Mouse (Mus musculus): ENCODE measurements at regions not wholly inside any gene's neighbourhood (a gene's known extent, or its start where the extent isn't known, plus 50 kb on each side); places are given as distances from the start of the nearest gene placed in this dataset.

GRCm38 (mm10) chr1:184241846-184242245 lies 207.7 kb upstream of the 1700056E22Rik start:
- no peaks in the 10 kb centered on the region for H3K9me3 ChIP-seq (ENCODE audit: control insufficient read depth, low read length)
- DNase-seq (ENCODE audit: low spot score) (no peak), ATAC-seq (ENCODE audit: insufficient read depth, low FRiP score, low TSS enrichment) (no peak)
- no peak overlapping the region for H3K27ac ChIP-seq (ENCODE audit: low read depth, low read length)
- no peaks in the 10 kb centered on the region for H3K4me1 ChIP-seq (ENCODE audit: control insufficient read depth, insufficient read depth, low read length)
- 70% methylated on average over 4 of the region's 4 CpGs for WGBS
- H3K4me3 ChIP-seq (ENCODE audit: low read depth, low read length): no peak overlapping the region
- no peaks in the 10 kb centered on the region for H3K36me3 ChIP-seq (ENCODE audit: control insufficient read depth, insufficient read depth, low read length)
- H3K9ac ChIP-seq (ENCODE audit: low read length): no peak overlapping the region
- H3K4me2 ChIP-seq (ENCODE audit: low read depth): no peak overlapping the region
- no peaks in the 10 kb centered on the region for H3K27me3 ChIP-seq (ENCODE audit: control insufficient read depth, insufficient read depth, low read length)

- H3K4me1 ChIP-seq (ENCODE audit: control insufficient read depth, insufficient read depth, low read length): no peaks in the 10 kb centered on the region; the same call in 1 of the 2 replicates
- WGBS: 26% methylated on average over 25 of the region's 25 CpGs
- peak overlapping the region; percentile 41 for H3K4me2 ChIP-seq (ENCODE audit: low read depth)
- ATAC-seq (ENCODE audit: insufficient read depth, low FRiP score, low TSS enrichment) (peak; percentile 76), DNase-seq (ENCODE audit: low spot score) (peak; percentile 85)
- no peaks in the 10 kb centered on the region for H3K36me3 ChIP-seq (ENCODE audit: control insufficient read depth, insufficient read depth, low read length)
- H3K27ac ChIP-seq (ENCODE audit: low read depth, low read length): no peak overlapping the region
- H3K9me3 ChIP-seq (ENCODE audit: control insufficient read depth, low read length): no peaks in the 10 kb centered on the region
- peak overlapping the region; percentile 10; the same call in 1 of the 2 replicates for H3K4me3 ChIP-seq (ENCODE audit: low read depth, low read length)
- H3K27me3 ChIP-seq (ENCODE audit: control insufficient read depth, insufficient read depth, low read length): no peaks in the 10 kb centered on the region
- peak overlapping the region; percentile 35 for H3K9ac ChIP-seq (ENCODE audit: low read length)
Measured at GRCm38 (mm10) chr1:184235131-184235983, 201.3 kb upstream of the 1700056E22Rik start.

GRCm38 (mm10) chr1:184234320-184234988 lies 200.4 kb upstream of the 1700056E22Rik start:
- 59% methylated on average over 8 of the region's 8 CpGs for WGBS
- DNase-seq (ENCODE audit: low spot score) (peak; percentile 40), ATAC-seq (ENCODE audit: insufficient read depth, low FRiP score, low TSS enrichment) (peak; percentile 29; the same call in 1 of the 2 replicates)
- Histone ChIP-seq H3K27ac (ENCODE audit: low read depth, low read length) (no peak overlapping the region), H3K9ac (ENCODE audit: low read length) (no peak overlapping the region), H3K4me2 (ENCODE audit: low read depth) (no peak overlapping the region), H3K4me3 (ENCODE audit: low read depth, low read length) (no peak overlapping the region), H3K27me3 (ENCODE audit: control insufficient read depth, insufficient read depth, low read length) (no peaks in the 10 kb centered on the region), H3K4me1 (ENCODE audit: control insufficient read depth, insufficient read depth, low read length) (no peaks in the 10 kb centered on the region; the same call in 1 of the 2 replicates), H3K36me3 (ENCODE audit: control insufficient read depth, insufficient read depth, low read length) (no peaks in the 10 kb centered on the region), H3K9me3 (ENCODE audit: control insufficient read depth, low read length) (no peaks in the 10 kb centered on the region)

- no peak overlapping the region for H3K9ac ChIP-seq (ENCODE audit: low read length)
- no peaks in the 10 kb centered on the region for H3K27me3 ChIP-seq (ENCODE audit: control insufficient read depth, insufficient read depth, low read length)
- 66% methylated on average over 5 of the region's 5 CpGs for WGBS
- H3K27ac ChIP-seq (ENCODE audit: low read depth, low read length): no peak overlapping the region
- H3K9me3 ChIP-seq (ENCODE audit: control insufficient read depth, low read length): no peaks in the 10 kb centered on the region
- H3K4me2 ChIP-seq (ENCODE audit: low read depth): no peak overlapping the region
- no peaks in the 10 kb centered on the region; the same call in 1 of the 2 replicates for H3K4me1 ChIP-seq (ENCODE audit: control insufficient read depth, insufficient read depth, low read length)
- H3K36me3 ChIP-seq (ENCODE audit: control insufficient read depth, insufficient read depth, low read length): no peaks in the 10 kb centered on the region
- no peak for DNase-seq (ENCODE audit: low spot score)
- ATAC-seq (ENCODE audit: insufficient read depth, low FRiP score, low TSS enrichment): no peak
- H3K4me3 ChIP-seq (ENCODE audit: low read depth, low read length): no peak overlapping the region
Measured at GRCm38 (mm10) chr1:184233741-184234255, 199.7 kb upstream of the 1700056E22Rik start.

- Histone ChIP-seq H3K4me2 (ENCODE audit: low read depth) (no peak overlapping the region), H3K27ac (ENCODE audit: low read depth, low read length) (no peak overlapping the region), H3K36me3 (ENCODE audit: control insufficient read depth, insufficient read depth, low read length) (no peaks in the 10 kb centered on the region), H3K9me3 (ENCODE audit: control insufficient read depth, low read length) (no peaks in the 10 kb centered on the region), H3K9ac (ENCODE audit: low read length) (no peak overlapping the region), H3K27me3 (ENCODE audit: control insufficient read depth, insufficient read depth, low read length) (no peaks in the 10 kb centered on the region), H3K4me3 (ENCODE audit: low read depth, low read length) (no peak overlapping the region), H3K4me1 (ENCODE audit: control insufficient read depth, insufficient read depth, low read length) (no peaks in the 10 kb centered on the region)
- DNase-seq (ENCODE audit: low spot score): no peak
- ATAC-seq (ENCODE audit: insufficient read depth, low FRiP score, low TSS enrichment): no peak
- 65% methylated on average over 2 of the region's 2 CpGs for WGBS
Measured at GRCm38 (mm10) chr1:184222326-184222725, 188.2 kb upstream of the 1700056E22Rik start.

- ATAC-seq (ENCODE audit: insufficient read depth, low FRiP score, low TSS enrichment): no peak
- H3K9me3 ChIP-seq (ENCODE audit: control insufficient read depth, low read length): no peaks in the 10 kb centered on the region
Measured at GRCm38 (mm10) chr1:184221792-184222191, 187.7 kb upstream of the 1700056E22Rik start.

GRCm38 (mm10) chr1:184197272-184197671 lies 163.2 kb upstream of the 1700056E22Rik start:
- Histone ChIP-seq H3K27ac (ENCODE audit: low read depth, low read length) (no peak overlapping the region), H3K4me3 (ENCODE audit: low read depth, low read length) (no peak overlapping the region), H3K9ac (ENCODE audit: low read length) (no peak overlapping the region), H3K4me2 (ENCODE audit: low read depth) (no peak overlapping the region), H3K36me3 (ENCODE audit: control insufficient read depth, insufficient read depth, low read length) (no peaks in the 10 kb centered on the region), H3K4me1 (ENCODE audit: control insufficient read depth, insufficient read depth, low read length) (no peaks in the 10 kb centered on the region), H3K9me3 (ENCODE audit: control insufficient read depth, low read length) (no peaks in the 10 kb centered on the region), H3K27me3 (ENCODE audit: control insufficient read depth, insufficient read depth, low read length) (no peaks in the 10 kb centered on the region)
- 88% methylated on average over 4 of the region's 4 CpGs for WGBS
- ATAC-seq (ENCODE audit: insufficient read depth, low FRiP score, low TSS enrichment) (no peak), DNase-seq (ENCODE audit: low spot score) (no peak)

More at GRCm38 (mm10) chr1:184221792-184222191, 187.7 kb upstream of the 1700056E22Rik start:
- DNase-seq (ENCODE audit: low spot score): no peak
- 72% methylated on average over 3 of the region's 3 CpGs for WGBS
- Histone ChIP-seq H3K4me1 (ENCODE audit: control insufficient read depth, insufficient read depth, low read length) (no peaks in the 10 kb centered on the region), H3K27me3 (ENCODE audit: control insufficient read depth, insufficient read depth, low read length) (no peaks in the 10 kb centered on the region), H3K9ac (ENCODE audit: low read length) (no peak overlapping the region), H3K36me3 (ENCODE audit: control insufficient read depth, insufficient read depth, low read length) (no peaks in the 10 kb centered on the region), H3K4me2 (ENCODE audit: low read depth) (no peak overlapping the region), H3K4me3 (ENCODE audit: low read depth, low read length) (no peak overlapping the region), H3K27ac (ENCODE audit: low read depth, low read length) (no peak overlapping the region)

GRCm38 (mm10) chr1:184191325-184191724 lies 157.2 kb upstream of the 1700056E22Rik start:
- WGBS: 74% methylated on average over 3 of the region's 3 CpGs
- ATAC-seq (ENCODE audit: insufficient read depth, low FRiP score, low TSS enrichment) (no peak), DNase-seq (ENCODE audit: low spot score) (no peak)
- no peak overlapping the region for H3K4me3 ChIP-seq (ENCODE audit: low read depth, low read length)
- no peaks in the 10 kb centered on the region for H3K9me3 ChIP-seq (ENCODE audit: control insufficient read depth, low read length)
- H3K27ac ChIP-seq (ENCODE audit: low read depth, low read length): no peak overlapping the region
- no peaks in the 10 kb centered on the region for H3K36me3 ChIP-seq (ENCODE audit: control insufficient read depth, insufficient read depth, low read length)
- H3K4me2 ChIP-seq (ENCODE audit: low read depth): no peak overlapping the region
- no peak overlapping the region for H3K9ac ChIP-seq (ENCODE audit: low read length)
- no peaks in the 10 kb centered on the region for H3K4me1 ChIP-seq (ENCODE audit: control insufficient read depth, insufficient read depth, low read length)
- no peaks in the 10 kb centered on the region for H3K27me3 ChIP-seq (ENCODE audit: control insufficient read depth, insufficient read depth, low read length)
